Mouse (Mus musculus) C2C12 (cell line): ENCODE measurements around the gene Ddo.

ENCODE experiments used
- CEBPB ChIP-seq: IDR thresholded peaks from one replicate; pipeline ENCODE4 v1.6.1; 2011; ENCODE audit warnings: low read depth, mild to moderate bottlenecking, control low read depth, moderate library complexity
- CTCF ChIP-seq: IDR thresholded peaks from one replicate; pipeline ENCODE4 v1.5.1; 2011; ENCODE audit not compliant: control insufficient read depth, insufficient read depth, insufficient read length
- MAX ChIP-seq: IDR thresholded peaks from one replicate; pipeline ENCODE4 v1.6.1; 2011; ENCODE audit warnings: mild to moderate bottlenecking, control low read depth
- MYOG ChIP-seq: IDR thresholded peaks from one replicate; pipeline ENCODE4 v1.6.1; 2011; ENCODE audit not compliant: control insufficient read depth, insufficient read length; ENCODE audit errors: extremely low read depth
- USF1 ChIP-seq: IDR thresholded peaks from one replicate; pipeline ENCODE4 v1.6.1; 2011; ENCODE audit warnings: low read depth, mild to moderate bottlenecking, control low read depth, moderate library complexity

- TF ChIP-seq CTCF (no peak), USF1 (no peak), MYOG (no peak), MAX (no peak), CEBPB (no peak)
These were observed 57.6 kb downstream of the Ddo start for GRCm38 (mm10) chr10:40687407-40687806.
